Mouse (Mus musculus) cerebellum, adult 9-11 months (tissue): ENCODE measurements at regions not wholly inside any gene's neighbourhood (a gene's known extent, or its start where the extent isn't known, plus 50 kb on each side); places are given as distances from the start of the nearest gene placed in this dataset.

Source experiments
- DNase-seq: peaks from one replicate; pipeline ENCODE4 v3.0.0; 2022

- no peak for DNase-seq
Observed at GRCm38 (mm10) chr12:7382455-7382854, 595.0 kb upstream of the Apob start.

- no peak for DNase-seq
Observed at GRCm38 (mm10) chr12:7403800-7404199, 573.6 kb upstream of the Apob start.

- DNase-seq = no peak
Observed at GRCm38 (mm10) chr12:7411810-7412209, 565.6 kb upstream of the Apob start.

GRCm38 (mm10) chr12:7420276-7420675 is 557.2 kb upstream of the Apob start:
- DNase-seq = no peak

- DNase-seq = no peak
Observed at GRCm38 (mm10) chr12:7421826-7422540, 555.5 kb upstream of the Apob start.

GRCm38 (mm10) chr12:7430981-7431380 is 546.5 kb upstream of the Apob start:
- no peak for DNase-seq

- no peak for DNase-seq
Observed at GRCm38 (mm10) chr12:7445238-7445637, 532.2 kb upstream of the Apob start.

- DNase-seq = no peak
Observed at GRCm38 (mm10) chr12:7450506-7450905, 526.9 kb upstream of the Apob start.

- no peak for DNase-seq
Observed at GRCm38 (mm10) chr12:7457036-7457435, 520.4 kb upstream of the Apob start.

- no peak for DNase-seq
Observed at GRCm38 (mm10) chr12:7457544-7457943, 519.9 kb upstream of the Apob start.

- DNase-seq = no peak
Observed at GRCm38 (mm10) chr12:7464947-7465346, 512.5 kb upstream of the Apob start.

- DNase-seq = no peak
Observed at GRCm38 (mm10) chr12:7512579-7513248, 464.7 kb upstream of the Apob start.

- no peak for DNase-seq
Observed at GRCm38 (mm10) chr12:7537389-7537788, 440.1 kb upstream of the Apob start.

- no peak for DNase-seq
Observed at GRCm38 (mm10) chr12:7543281-7543981, 434.0 kb upstream of the Apob start.

GRCm38 (mm10) chr12:7548759-7549158 is 428.7 kb upstream of the Apob start:
- DNase-seq = no peak

GRCm38 (mm10) chr12:7560245-7560644 is 417.2 kb upstream of the Apob start:
- no peak for DNase-seq

- no peak for DNase-seq
Observed at GRCm38 (mm10) chr12:7576081-7576480, 401.4 kb upstream of the Apob start.

GRCm38 (mm10) chr12:7587501-7587900 is 389.9 kb upstream of the Apob start:
- no peak for DNase-seq

GRCm38 (mm10) chr12:7611272-7612092 is 366.0 kb upstream of the Apob start:
- no peak for DNase-seq

GRCm38 (mm10) chr12:7636417-7637175 is 340.9 kb upstream of the Apob start:
- DNase-seq = no peak

- no peak for DNase-seq
Observed at GRCm38 (mm10) chr12:7637629-7638028, 339.8 kb upstream of the Apob start.

- DNase-seq = no peak
Observed at GRCm38 (mm10) chr12:7650851-7651250, 326.6 kb upstream of the Apob start.
